Mouse (Mus musculus) lung, postnatal 0 days (tissue): Measurements from ENCODE around the gene Ephb2.

Experiments used
- CTCF ChIP-seq: IDR thresholded peaks from 2 replicates; pipeline ENCODE4 v1.5.1; 2016; ENCODE audit warnings: antibody characterized with exemption, mild to moderate bottlenecking
- EP300 ChIP-seq: IDR thresholded peaks from 2 replicates; pipeline ENCODE4 v1.6.1; 2016; ENCODE audit warnings: antibody characterized with exemption, mild to moderate bottlenecking, control low read depth

- TF ChIP-seq CTCF, result no peak
- no peak for TF ChIP-seq EP300
These were observed 63.5 kb downstream of the Ephb2 start for GRCm38 (mm10) chr4:136772318-136772717.
